Mouse (Mus musculus) stomach, postnatal 0 days (tissue): ENCODE results near the gene Phldb2.

Source experiments
- CTCF ChIP-seq: IDR thresholded peaks from 2 replicates; pipeline ENCODE4 v1.5.1; 2016; ENCODE audit warnings: antibody characterized with exemption, low read depth, mild to moderate bottlenecking, moderate library complexity
- EP300 ChIP-seq: optimal IDR thresholded peaks from 2 replicates; pipeline ENCODE3; 2016; ENCODE audit warnings: antibody characterized with exemption

DNA sequence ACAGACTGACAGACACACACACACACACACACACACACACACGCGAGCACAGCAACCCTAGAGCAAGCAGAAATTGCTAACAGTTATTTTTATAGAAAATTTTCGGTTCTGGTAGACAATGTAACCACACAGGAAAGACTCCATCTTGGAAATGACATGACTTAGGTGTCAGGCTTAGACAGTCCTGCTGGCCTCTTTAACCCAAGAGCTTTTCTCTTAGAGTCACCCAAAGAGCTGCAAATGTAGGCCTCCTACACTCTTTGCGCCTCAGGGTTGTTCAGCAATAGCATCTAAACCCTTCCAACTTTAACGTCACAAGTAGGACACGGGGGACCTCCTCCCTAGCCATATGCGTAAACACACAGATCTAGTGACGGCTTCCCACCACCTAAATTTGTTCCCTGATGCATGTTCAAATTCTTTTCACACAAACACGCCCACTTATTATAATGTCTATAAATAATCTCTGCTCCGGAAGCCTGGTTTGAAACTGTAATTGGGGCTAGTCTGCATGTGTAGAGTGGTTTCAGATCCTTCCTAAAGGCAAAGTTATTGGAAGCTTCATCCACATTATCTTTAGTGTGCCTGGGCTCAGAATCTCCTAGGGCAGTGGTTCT, 48.3 kb upstream of the Phldb2 start:
- TF ChIP-seq CTCF (no peak), EP300 (no peak)
